Comparison of ENCODE assay signal across 8 mouse cellular contexts in genomic region chr16:10786288-10786687, GRCm38 (mm10). TPM values are rescaled to one million over a fixed set of nuclear protein-coding genes. Genes with fewer than 3 reads are reported as not detected.
DNase-seq lines count a peak whose midpoint lies in the region; ATAC-seq and TF ChIP-seq lines count a peak whose summit lies in the region.

No protein-coding gene starts in this region.

- TF ChIP-seq CTCF in E14TG2a.4 (conservative IDR thresholded peaks at IDR 0.05; ENCODE audit: low read length), result peak; percentile 66

- peak; percentile 86 for DNase-seq in c-Kit-positive CD71-positive TER-119-negative erythroid progenitor cells, embryonic 14.5 days (ENCODE audit: low read depth)
- peak; percentile 90 for DNase-seq in forebrain, embryonic 11.5 days (ENCODE audit: low spot score)
- peak; percentile 88 to 89 for DNase-seq in kidney, postnatal 36 days
- DNase-seq in telencephalon, adult 2 months (ENCODE audit: low read depth, low spot score), result peak; percentile 72

- H3K9me3 ChIP-seq in E14TG2a.4 (ENCODE audit: low read length), result no peaks in the 10 kb centered on the region
- no peaks in the 10 kb centered on the region for H3K9me3 ChIP-seq in forebrain, embryonic 11.5 days (ENCODE audit: control insufficient read depth, low read length)
- no peaks in the 10 kb centered on the region for H3K9me3 ChIP-seq in heart, embryonic 16.5 days (replicated peaks; ENCODE audit: control insufficient read depth, low read length)
- H3K9me3 ChIP-seq in liver, embryonic 15.5 days (replicated peaks), result no peaks in the 10 kb centered on the region
- H3K9me3 ChIP-seq in neural tube, embryonic 12.5 days, result no peaks in the 10 kb centered on the region

- peak overlapping the region; percentile 71 for H3K27ac ChIP-seq in forebrain, embryonic 11.5 days (ENCODE audit: low read depth, low read length)
- peak overlapping the region; percentile 88 for H3K27ac ChIP-seq in heart, embryonic 16.5 days (ENCODE audit: low read length)
- H3K27ac ChIP-seq in liver, embryonic 15.5 days (replicated peaks), result peak overlapping the region; percentile 81
- 0 out of 2 replicates have a peak overlapping the region, but pooled peaks have one; percentile 65 for H3K27ac ChIP-seq in neural tube, embryonic 12.5 days

- H3K4me2 ChIP-seq in forebrain, embryonic 11.5 days (ENCODE audit: low read depth, low read length, severe bottlenecking), result peak overlapping the region; percentile 99
- peak overlapping the region; percentile 97 for H3K4me2 ChIP-seq in heart, embryonic 16.5 days (ENCODE audit: low read depth, low read length)
- peak overlapping the region; percentile 95 for H3K4me2 ChIP-seq in liver, embryonic 15.5 days
- H3K4me2 ChIP-seq in neural tube, embryonic 12.5 days (replicated peaks), result peak overlapping the region; percentile 99

- peaks cover 60% of the 10 kb centered on the region for H3K27me3 ChIP-seq in E14TG2a.4 (ENCODE audit: insufficient read depth, low read length)
- H3K27me3 ChIP-seq in forebrain, embryonic 11.5 days (ENCODE audit: control insufficient read depth, insufficient read depth, low read length), result peaks cover 16% of the 10 kb centered on the region
- H3K27me3 ChIP-seq in heart, embryonic 16.5 days (ENCODE audit: control insufficient read depth, insufficient read depth, low read length), result no peaks in the 10 kb centered on the region
- H3K27me3 ChIP-seq in liver, embryonic 15.5 days, result peaks cover 37% of the 10 kb centered on the region
- H3K27me3 ChIP-seq in neural tube, embryonic 12.5 days (replicated peaks), result peaks cover 30% of the 10 kb centered on the region; the same call in 1 of the 2 replicates

- H3K4me1 ChIP-seq in E14TG2a.4 (replicated peaks; ENCODE audit: low read depth, low read length), result peaks cover 62% of the 10 kb centered on the region
- peaks cover 9% of the 10 kb centered on the region; the same call in 1 of the 2 replicates for H3K4me1 ChIP-seq in forebrain, embryonic 11.5 days (replicated peaks; ENCODE audit: control insufficient read depth, insufficient read depth, low read length)
- H3K4me1 ChIP-seq in heart, embryonic 16.5 days (ENCODE audit: control insufficient read depth, insufficient read depth, low read length), result peaks cover 46% of the 10 kb centered on the region
- peaks cover 38% of the 10 kb centered on the region for H3K4me1 ChIP-seq in liver, embryonic 15.5 days (replicated peaks)
- peaks cover 26% of the 10 kb centered on the region for H3K4me1 ChIP-seq in neural tube, embryonic 12.5 days

- peak; percentile 45 for ATAC-seq in forebrain, embryonic 11.5 days (replicated peaks; ENCODE audit: low FRiP score)
- ATAC-seq in heart, embryonic 16.5 days (replicated peaks; ENCODE audit: extremely low read depth, insufficient read depth, low FRiP score), result peak; percentile 25
- ATAC-seq in liver, embryonic 15.5 days (ENCODE audit: insufficient read depth), result peak; percentile 20; the same call in 1 of the 2 replicates
- ATAC-seq in neural tube, embryonic 12.5 days (ENCODE audit: low FRiP score, low read depth), result peak; percentile 42

- peak overlapping the region; percentile 86 for H3K4me3 ChIP-seq in E14TG2a.4 (replicated peaks; ENCODE audit: low read length)
- H3K4me3 ChIP-seq in forebrain, embryonic 11.5 days (ENCODE audit: low read depth, low read length), result peak overlapping the region; percentile 61
- H3K4me3 ChIP-seq in heart, embryonic 16.5 days (ENCODE audit: low read length), result peak overlapping the region; percentile 76
- peak overlapping the region; percentile 85 for H3K4me3 ChIP-seq in liver, embryonic 15.5 days (replicated peaks)
- H3K4me3 ChIP-seq in neural tube, embryonic 12.5 days, result peak overlapping the region; percentile 68

- H3K36me3 ChIP-seq in E14TG2a.4 (ENCODE audit: insufficient read depth, low read length), result peaks cover 3% of the 10 kb centered on the region; the same call in 1 of the 2 replicates
- H3K36me3 ChIP-seq in forebrain, embryonic 11.5 days (ENCODE audit: control insufficient read depth, insufficient read depth, low read length), result no peaks in the 10 kb centered on the region
- no peaks in the 10 kb centered on the region for H3K36me3 ChIP-seq in heart, embryonic 16.5 days (ENCODE audit: control insufficient read depth, insufficient read depth)
- no peaks in the 10 kb centered on the region for H3K36me3 ChIP-seq in liver, embryonic 15.5 days (replicated peaks)
- H3K36me3 ChIP-seq in neural tube, embryonic 12.5 days, result no peaks in the 10 kb centered on the region

- 2% methylated on average over 9 of the region's 9 CpGs for whole genome bisulfite sequencing in forebrain, embryonic 11.5 days
- WGBS in heart, embryonic 16.5 days, result 3% methylated on average over 9 of the region's 9 CpGs
- 2% methylated on average over 9 of the region's 9 CpGs for WGBS in liver, embryonic 15.5 days (ENCODE audit: insufficient replicate concordance)
- 3% methylated on average over 9 of the region's 9 CpGs for whole genome bisulfite sequencing in neural tube, embryonic 12.5 days

- H3K9ac ChIP-seq in forebrain, embryonic 11.5 days (ENCODE audit: low read length), result peak overlapping the region; percentile 71
- peak overlapping the region; percentile 70 for H3K9ac ChIP-seq in heart, embryonic 16.5 days (ENCODE audit: low read length)
- peak overlapping the region; percentile 67; the same call in 1 of the 2 replicates for H3K9ac ChIP-seq in liver, embryonic 15.5 days
- H3K9ac ChIP-seq in neural tube, embryonic 12.5 days, result peak overlapping the region; percentile 73

RNA-seq across cellular contexts. Expression of gene Socs1, which starts 1.0 kb away (rescaled TPM):
- polyA plus RNA-seq in forebrain, embryonic 11.5 days (2014; fragmentation: Nextera tagmentation; extraction: Ambion mirVana), result 3.0 and 3.2 TPM in 2 replicates
- 5.5 and 11.6 TPM in 2 replicates for polyA plus RNA-seq in heart, embryonic 16.5 days (2015; fragmentation: Nextera tagmentation; extraction: Ambion mirVana)
- polyA plus RNA-seq in liver, embryonic 15.5 days (2015; fragmentation: Nextera tagmentation; extraction: Ambion mirVana), result 1.0 and 1.2 TPM in 2 replicates
- 3.0 and 3.6 TPM in 2 replicates for polyA plus RNA-seq in neural tube, embryonic 12.5 days (2016; fragmentation: Nextera tagmentation; extraction: Ambion mirVana)

RNA-seq across cellular contexts. Expression of gene Tnp2, which starts 2.2 kb away (rescaled TPM):
- not detected in 2 replicates for polyA plus RNA-seq in forebrain, embryonic 11.5 days (2014; fragmentation: Nextera tagmentation; extraction: Ambion mirVana)
- polyA plus RNA-seq in heart, embryonic 16.5 days (2015; fragmentation: Nextera tagmentation; extraction: Ambion mirVana), result 0.47 TPM in 1 of 2 replicates, not detected in the other
- not detected in 2 replicates for polyA plus RNA-seq in liver, embryonic 15.5 days (2015; fragmentation: Nextera tagmentation; extraction: Ambion mirVana)
- not detected in 2 replicates for polyA plus RNA-seq in neural tube, embryonic 12.5 days (2016; fragmentation: Nextera tagmentation; extraction: Ambion mirVana)

RNA-seq across cellular contexts. Expression of gene Prm3, which starts 4.4 kb away (rescaled TPM):
- polyA plus RNA-seq in forebrain, embryonic 11.5 days (2014; fragmentation: Nextera tagmentation; extraction: Ambion mirVana), result not detected in 2 replicates
- not detected in 2 replicates for polyA plus RNA-seq in heart, embryonic 16.5 days (2015; fragmentation: Nextera tagmentation; extraction: Ambion mirVana)
- not detected in 2 replicates for polyA plus RNA-seq in liver, embryonic 15.5 days (2015; fragmentation: Nextera tagmentation; extraction: Ambion mirVana)
- polyA plus RNA-seq in neural tube, embryonic 12.5 days (2016; fragmentation: Nextera tagmentation; extraction: Ambion mirVana), result not detected in 2 replicates

RNA-seq across cellular contexts. Expression of gene Prm2, which starts 9.6 kb away (rescaled TPM):
- not detected in 2 replicates for polyA plus RNA-seq in forebrain, embryonic 11.5 days (2014; fragmentation: Nextera tagmentation; extraction: Ambion mirVana)
- polyA plus RNA-seq in heart, embryonic 16.5 days (2015; fragmentation: Nextera tagmentation; extraction: Ambion mirVana), result not detected in 2 replicates
- polyA plus RNA-seq in liver, embryonic 15.5 days (2015; fragmentation: Nextera tagmentation; extraction: Ambion mirVana), result not detected in 2 replicates
- not detected in 2 replicates for polyA plus RNA-seq in neural tube, embryonic 12.5 days (2016; fragmentation: Nextera tagmentation; extraction: Ambion mirVana)

RNA-seq across cellular contexts. Expression of gene Prm1, which starts 19.4 kb away (rescaled TPM):
- polyA plus RNA-seq in forebrain, embryonic 11.5 days (2014; fragmentation: Nextera tagmentation; extraction: Ambion mirVana), result not detected in 2 replicates
- polyA plus RNA-seq in heart, embryonic 16.5 days (2015; fragmentation: Nextera tagmentation; extraction: Ambion mirVana), result 0.36 and 0.58 TPM in 2 replicates
- polyA plus RNA-seq in liver, embryonic 15.5 days (2015; fragmentation: Nextera tagmentation; extraction: Ambion mirVana), result not detected in 2 replicates
- polyA plus RNA-seq in neural tube, embryonic 12.5 days (2016; fragmentation: Nextera tagmentation; extraction: Ambion mirVana), result not detected in 2 replicates

Comparison
In these comparisons a context has a peak if more than half of its experiments do, and no peak if none do; other contexts are left out.
1. Peak in every context shown above with its lines: DNase-seq, ATAC-seq, H3K4me3 ChIP-seq and H3K27ac ChIP-seq.